Mouse (Mus musculus) fibroblast of lung, adult 2 months (primary cell): ENCODE data around the gene Mob4.

Experiments
- DNase-seq: peaks from one replicate; pipeline ENCODE4 v3.0.0-alpha.2; 2011; ENCODE audit warnings: low read depth

Gene Mob4

DNA sequence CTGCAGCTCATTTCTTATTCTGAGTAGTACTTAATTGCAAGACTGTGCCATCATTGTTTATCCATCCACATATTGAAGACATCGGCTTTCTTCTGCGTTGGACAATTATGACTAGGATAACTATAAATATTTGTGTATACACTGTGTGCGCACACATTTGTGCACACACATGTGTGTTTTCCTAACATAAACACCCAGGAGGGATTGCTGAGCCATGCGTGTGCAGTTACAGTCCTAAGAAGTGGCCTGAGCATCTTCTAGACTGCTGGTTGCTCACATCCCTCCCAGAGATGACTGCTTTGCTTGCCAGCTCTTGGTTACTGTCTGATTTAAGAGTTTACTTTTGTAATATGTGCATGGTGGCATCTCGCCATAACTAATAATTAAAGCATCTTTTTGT is 51.4 kb downstream of the Mob4 start:
- no peak for DNase-seq

DNA sequence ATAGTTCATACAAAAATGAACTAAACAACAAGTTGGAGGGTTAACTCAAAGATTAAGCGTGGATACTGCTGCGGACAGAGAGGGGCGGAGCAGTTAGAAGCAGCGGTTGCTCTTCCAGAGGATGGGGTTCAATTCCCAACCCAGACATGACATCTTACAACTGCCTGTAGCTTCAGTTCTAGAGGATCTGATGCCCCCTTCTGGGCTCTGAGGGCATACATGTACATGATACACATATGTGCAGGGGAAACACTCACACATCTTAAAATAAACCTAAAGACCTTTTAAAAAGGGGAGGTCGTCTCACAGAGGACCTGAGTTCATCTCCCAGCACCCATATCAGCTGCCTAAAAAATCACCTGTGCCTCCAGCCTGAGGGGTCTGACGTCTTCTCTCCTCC is 54.7 kb downstream of the Mob4 start:
- no peak for DNase-seq

- no peak for DNase-seq
Observed at GRCm38 (mm10) chr1:55186592-55187210, 55.7 kb downstream of the Mob4 start.

- DNase-seq: no peak
Observed at GRCm38 (mm10) chr1:55192015-55192414, 61.0 kb downstream of the Mob4 start.

DNA sequence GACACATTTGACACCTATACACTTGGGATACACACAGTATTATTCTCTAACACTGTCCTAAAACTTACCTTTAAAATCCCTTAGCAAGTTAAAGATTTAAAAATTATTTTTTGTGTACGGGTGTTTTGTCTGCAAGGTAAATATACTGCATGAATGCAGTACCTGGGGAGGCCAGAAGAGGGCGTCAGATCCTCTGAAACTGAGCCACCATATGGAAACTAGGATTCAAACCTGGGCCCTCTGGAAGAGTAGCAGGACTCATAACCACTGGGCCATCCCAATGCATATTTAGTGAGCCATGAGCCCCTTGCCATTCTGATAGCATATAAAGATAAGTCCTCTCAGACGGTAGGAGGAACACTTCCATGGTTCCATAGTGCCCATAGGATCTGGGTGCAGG is 61.8 kb downstream of the Mob4 start:
- DNase-seq: no peak

- DNase-seq: no peak
Observed at GRCm38 (mm10) chr1:55193316-55193715, 62.3 kb downstream of the Mob4 start.

DNA sequence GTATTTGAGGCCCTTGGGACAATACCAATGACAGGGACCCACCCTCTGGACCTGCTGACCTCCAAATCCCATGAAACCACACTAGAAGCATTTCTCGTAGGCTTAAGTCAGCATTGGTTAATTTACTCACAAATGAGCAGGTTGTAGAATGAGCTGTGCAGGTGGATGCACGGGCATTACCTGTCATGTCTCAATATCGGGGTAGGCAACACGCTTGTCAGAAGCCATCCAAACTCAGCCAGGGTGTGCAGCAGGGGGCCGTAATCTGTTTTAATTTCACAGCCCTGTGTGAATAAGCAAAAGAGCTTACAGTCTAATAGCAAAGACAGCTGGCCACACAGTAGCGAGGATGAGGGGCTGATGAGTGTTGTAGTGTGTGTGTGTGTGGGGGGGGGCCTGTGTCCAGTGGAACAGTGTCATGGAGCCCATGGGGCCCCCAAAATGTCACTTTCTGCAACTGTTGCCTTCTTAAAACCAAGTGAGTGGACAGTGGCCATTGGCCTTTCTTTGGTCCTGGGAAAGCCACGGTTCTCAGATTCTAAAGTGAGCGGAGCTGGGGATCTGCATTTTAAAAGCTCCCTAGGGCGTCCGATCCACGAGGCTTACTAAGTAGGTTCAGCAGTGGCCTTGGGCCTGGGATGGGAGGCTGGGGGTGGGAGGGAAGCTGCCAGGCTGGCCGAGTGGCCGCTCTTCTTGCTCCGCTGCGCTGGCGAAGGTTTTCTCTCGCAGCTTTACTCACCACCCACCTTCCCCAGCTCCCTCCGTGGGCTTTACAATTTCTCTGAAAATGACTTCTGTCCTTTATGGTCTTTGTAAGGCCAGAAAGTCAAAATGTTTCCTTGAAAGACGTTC is 63.3 kb downstream of the Mob4 start:
- DNase-seq: no peak

DNA sequence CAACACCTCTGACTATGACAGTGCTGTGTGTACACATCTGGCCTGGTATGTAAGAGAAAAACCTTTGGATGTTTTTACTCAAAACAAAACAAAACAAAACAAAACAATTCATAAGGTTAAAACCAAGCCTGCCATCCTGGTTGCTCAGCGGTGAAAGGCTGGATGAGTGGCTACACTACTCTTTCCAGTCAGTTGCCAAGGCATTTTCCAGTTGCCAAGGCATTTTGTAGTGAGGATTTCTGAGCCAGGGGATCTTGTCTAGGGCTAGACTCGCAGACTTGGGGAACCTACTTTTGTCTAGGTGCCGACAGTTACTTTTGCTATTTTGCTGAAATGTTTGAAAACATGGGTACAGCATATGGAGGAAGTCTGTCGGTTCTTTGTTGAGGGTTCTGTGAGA is 64.0 kb downstream of the Mob4 start:
- no peak for DNase-seq

DNA sequence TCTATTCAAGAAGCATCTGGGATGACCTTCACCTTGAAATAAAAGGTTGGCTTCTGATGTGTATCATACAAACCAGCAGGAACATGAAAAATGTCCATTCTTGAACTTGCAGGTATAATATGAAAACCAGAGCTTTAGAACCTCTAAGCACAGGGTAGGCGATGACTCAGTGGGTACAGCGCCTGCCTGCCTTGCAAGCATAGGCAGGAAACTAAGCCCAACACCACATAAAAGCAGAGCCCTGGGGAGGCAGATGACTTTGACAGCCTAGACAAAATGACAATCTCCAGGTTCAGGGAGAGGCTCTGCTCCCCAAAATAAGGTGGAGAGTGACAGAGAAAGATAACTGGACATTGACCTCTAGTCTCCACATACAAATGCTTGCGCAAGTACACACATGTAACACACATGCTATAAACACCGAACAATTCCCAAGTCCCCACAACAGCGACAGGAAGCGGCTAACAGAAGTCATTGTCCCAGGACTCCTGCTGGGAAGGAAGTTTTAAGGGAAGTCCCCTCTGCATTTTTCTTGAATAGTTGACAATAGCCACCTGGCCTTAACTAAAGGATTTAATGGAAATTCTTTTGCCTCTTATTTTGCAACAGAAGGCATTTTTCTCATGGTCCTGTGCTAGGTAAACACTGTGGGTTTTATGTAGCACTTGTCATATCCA is 65.4 kb downstream of the Mob4 start:
- no peak for DNase-seq

DNA sequence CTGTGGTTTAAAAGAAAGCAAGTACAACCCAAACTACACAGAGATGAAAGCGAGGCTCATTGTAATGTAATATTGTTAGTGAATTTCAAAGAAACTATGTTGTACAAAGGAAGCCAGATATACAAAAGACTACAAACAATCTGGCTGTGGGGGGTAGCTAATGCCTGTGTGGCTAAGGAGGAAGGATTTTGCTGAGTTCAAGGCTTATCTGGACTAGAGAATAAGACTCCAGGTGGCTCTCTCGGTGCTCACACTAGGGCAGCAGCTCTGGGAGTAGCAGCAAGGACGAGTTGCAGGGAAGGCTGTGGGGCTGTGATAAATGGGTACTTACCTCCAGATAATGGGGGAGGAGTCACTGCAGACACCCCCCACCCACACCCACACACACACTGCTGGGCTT is 67.7 kb downstream of the Mob4 start:
- DNase-seq: no peak

- DNase-seq: peak; percentile 71
Observed at GRCm38 (mm10) chr1:55201850-55202752, 71.1 kb downstream of the Mob4 start.
